Mouse (Mus musculus) liver, embryonic 13.5 days (tissue): ENCODE data around the gene Alpk3. TPM values are rescaled to one million over a fixed set of nuclear protein-coding genes. Genes with fewer than 3 reads are reported as not detected.
A peak's percentile ranks its signal among the peaks of the same experiment; 100 is the strongest.

Experiments used
- ATAC-seq: fragments of 200-750 bp; cut with Nextera tagmentation; 2 replicates; pipeline ENCODE4 v1.8.0; 2017; ENCODE audit warnings: low read depth, mild to moderate bottlenecking, moderate number of reproducible peaks, moderate library complexity
- DNase-seq: peaks from one replicate; pipeline ENCODE4 v3.0.0; 2022
- H3K27ac ChIP-seq: fragments of 300-500 bp; sonication (generic); 2 replicates; pipeline ENCODE4 v1.5.1; 2015; ENCODE audit warnings: moderate library complexity, mild to moderate bottlenecking, inconsistent platforms
- H3K27me3 ChIP-seq: fragments of 300-500 bp; sonication (generic); 2 replicates; pipeline ENCODE4 v1.6.1; 2015; ENCODE audit warnings: mild to moderate bottlenecking, inconsistent platforms
- H3K36me3 ChIP-seq: fragments of 300-500 bp; sonication (generic); 2 replicates; pipeline ENCODE4 v1.6.1; 2015; ENCODE audit warnings: mild to moderate bottlenecking, inconsistent platforms
- H3K4me1 ChIP-seq: fragments of 300-500 bp; sonication (generic); replicated peaks from 2 replicates; pipeline ENCODE4 v1.6.1; 2015; ENCODE audit warnings: inconsistent platforms
- H3K4me2 ChIP-seq: fragments of 300-500 bp; sonication (generic); 2 replicates; pipeline ENCODE4 v1.6.1; 2015; ENCODE audit warnings: inconsistent platforms, mild to moderate bottlenecking, moderate library complexity
- H3K4me3 ChIP-seq: fragments of 300-500 bp; sonication (generic); replicated peaks from 2 replicates; pipeline ENCODE4 v1.5.1; 2015; ENCODE audit warnings: mild to moderate bottlenecking, inconsistent platforms
- H3K9ac ChIP-seq: fragments of 300-500 bp; sonication (generic); 2 replicates; pipeline ENCODE4 v1.6.1; 2015; ENCODE audit warnings: mild to moderate bottlenecking, inconsistent platforms
- H3K9me3 ChIP-seq: fragments of 300-500 bp; sonication (generic); replicated peaks from 2 replicates; pipeline ENCODE4 v1.6.1; 2016; ENCODE audit warnings: inconsistent platforms
- WGBS: fragments of 180-500 bp; shearing (Covaris S2); methylation state at CpG from one replicate; pipeline ENCODE4 v1.1.7; 2015; ENCODE audit not compliant: insufficient replicate concordance; 5-methylcytosine and 5-hydroxymethylcytosine counted together
- polyA plus RNA-seq: library from polyadenylated mRNA; unstranded; fragments of >200 nt; fragmentation: Nextera tagmentation; extraction: Ambion mirVana; gene quantifications from 2 replicates; pipeline ENCODE4 v1.2.1, GENCODE M21; 2015

The Alpk3 gene
- polyA plus RNA-seq, 1 experiment from 2014 or later: 0.15 TPM

- ATAC-seq (no peak), DNase-seq (no peak)
- H3K9me3 ChIP-seq: no peaks in the 10 kb centered on the region
- H3K4me1 ChIP-seq: no peaks in the 10 kb centered on the region
- H3K4me2 ChIP-seq: no peak overlapping the region
- no peak overlapping the region for H3K27ac ChIP-seq
- no peaks in the 10 kb centered on the region for H3K27me3 ChIP-seq
- H3K36me3 ChIP-seq: no peaks in the 10 kb centered on the region
- H3K9ac ChIP-seq: no peak overlapping the region
- no peak overlapping the region for H3K4me3 ChIP-seq
- 69% methylated on average over 5 of the region's 5 CpGs for WGBS
These were observed 7.4 kb upstream of the Alpk3 start for GRCm38 (mm10) chr7:81049966-81050365.

GRCm38 (mm10) chr7:81055709-81056370 lies 1.6 kb upstream of the Alpk3 start:
- no peak overlapping the region for H3K27ac ChIP-seq

GRCm38 (mm10) chr7:81057901-81058711 lies 706 bp downstream of the Alpk3 start:
- Histone ChIP-seq H3K4me3 (peak overlapping the region; percentile 46), H3K36me3 (no peaks in the 10 kb centered on the region), H3K4me1 (peaks cover 37% of the 10 kb centered on the region), H3K27me3 (no peaks in the 10 kb centered on the region), H3K9me3 (no peaks in the 10 kb centered on the region), H3K4me2 (peak overlapping the region; percentile 79), H3K9ac (peak overlapping the region; percentile 67), H3K27ac (peak overlapping the region; percentile 75)
- 21% methylated on average over 6 of the region's 6 CpGs for WGBS
- peak; percentile 65 for DNase-seq
- peak; percentile 94 for ATAC-seq

More at GRCm38 (mm10) chr7:81055709-81056370, 1.6 kb upstream of the Alpk3 start:
- DNase-seq (no peak), ATAC-seq (no peak)
- Histone ChIP-seq H3K9ac (no peak overlapping the region), H3K9me3 (no peaks in the 10 kb centered on the region), H3K4me1 (peaks cover 37% of the 10 kb centered on the region), H3K4me3 (no peak overlapping the region), H3K36me3 (no peaks in the 10 kb centered on the region), H3K27me3 (no peaks in the 10 kb centered on the region), H3K4me2 (no peak overlapping the region)
- WGBS: 75% methylated on average over 11 of the region's 11 CpGs

- H3K4me2 ChIP-seq: peak overlapping the region; percentile 79
- DNase-seq: no peak
- WGBS: 24% methylated on average over 9 of the region's 9 CpGs
- no peaks in the 10 kb centered on the region for H3K9me3 ChIP-seq
- peak overlapping the region; percentile 67; the same call in 1 of the 2 replicates for H3K9ac ChIP-seq
- H3K27me3 ChIP-seq: no peaks in the 10 kb centered on the region
- H3K4me3 ChIP-seq: peak overlapping the region; percentile 46; the same call in 1 of the 2 replicates
- no peaks in the 10 kb centered on the region for H3K36me3 ChIP-seq
- H3K27ac ChIP-seq: peak overlapping the region; percentile 75
- no peak for ATAC-seq
- H3K4me1 ChIP-seq: peaks cover 37% of the 10 kb centered on the region
These were observed 1.3 kb downstream of the Alpk3 start for GRCm38 (mm10) chr7:81058712-81059154.

- Histone ChIP-seq H3K27ac (0 out of 2 replicates have a peak overlapping the region, but pooled peaks have one; percentile 7), H3K4me3 (no peak overlapping the region), H3K9me3 (no peaks in the 10 kb centered on the region), H3K36me3 (no peaks in the 10 kb centered on the region), H3K9ac (no peak overlapping the region), H3K27me3 (no peaks in the 10 kb centered on the region), H3K4me1 (peaks cover 37% of the 10 kb centered on the region), H3K4me2 (no peak overlapping the region)
- ATAC-seq (no peak), DNase-seq (no peak)
- 64% methylated on average over 5 of the region's 5 CpGs for WGBS
These were observed 2.0 kb downstream of the Alpk3 start for GRCm38 (mm10) chr7:81059388-81059787.

GRCm38 (mm10) chr7:81060908-81061307 lies 3.5 kb downstream of the Alpk3 start:
- ATAC-seq (no peak), DNase-seq (peak; percentile 52)
- Histone ChIP-seq H3K27me3 (no peaks in the 10 kb centered on the region), H3K36me3 (no peaks in the 10 kb centered on the region), H3K4me3 (no peak overlapping the region), H3K27ac (no peak overlapping the region), H3K9ac (no peak overlapping the region), H3K4me2 (no peak overlapping the region), H3K4me1 (peaks cover 37% of the 10 kb centered on the region), H3K9me3 (no peaks in the 10 kb centered on the region)
- 48% methylated on average over 2 of the region's 2 CpGs for WGBS

- no peaks in the 10 kb centered on the region for H3K27me3 ChIP-seq
- 82% methylated on average over 11 of the region's 11 CpGs for whole genome bisulfite sequencing
- H3K36me3 ChIP-seq: no peaks in the 10 kb centered on the region
- H3K9me3 ChIP-seq: no peaks in the 10 kb centered on the region
- no peak overlapping the region for H3K4me2 ChIP-seq
- H3K9ac ChIP-seq: no peak overlapping the region
- DNase-seq: no peak
- no peak overlapping the region for H3K4me3 ChIP-seq
- no peak overlapping the region for H3K27ac ChIP-seq
- ATAC-seq: no peak
- H3K4me1 ChIP-seq: peaks cover 30% of the 10 kb centered on the region
These were observed 4.5 kb downstream of the Alpk3 start for GRCm38 (mm10) chr7:81061936-81062335.

GRCm38 (mm10) chr7:81063332-81063731 lies 5.9 kb downstream of the Alpk3 start:
- Histone ChIP-seq H3K36me3 (no peaks in the 10 kb centered on the region), H3K27me3 (no peaks in the 10 kb centered on the region), H3K9me3 (no peaks in the 10 kb centered on the region), H3K9ac (no peak overlapping the region), H3K27ac (no peak overlapping the region), H3K4me1 (peaks cover 16% of the 10 kb centered on the region), H3K4me2 (no peak overlapping the region), H3K4me3 (no peak overlapping the region)
- WGBS: 72% methylated on average over 9 of the region's 9 CpGs
- ATAC-seq: no peak
- no peak for DNase-seq

- no peak for DNase-seq
- H3K27ac ChIP-seq: no peak overlapping the region
- no peaks in the 10 kb centered on the region for H3K27me3 ChIP-seq
- no peaks in the 10 kb centered on the region for H3K9me3 ChIP-seq
- ATAC-seq: no peak
- WGBS: 13% methylated on average over 6 of the region's 6 CpGs
- H3K4me3 ChIP-seq: no peak overlapping the region
- H3K4me2 ChIP-seq: no peak overlapping the region
- H3K36me3 ChIP-seq: no peaks in the 10 kb centered on the region
- no peak overlapping the region for H3K9ac ChIP-seq
- H3K4me1 ChIP-seq: peaks cover 4% of the 10 kb centered on the region; the same call in 1 of the 2 replicates
These were observed 9.3 kb downstream of the Alpk3 start for GRCm38 (mm10) chr7:81066714-81067113.

GRCm38 (mm10) chr7:81072463-81072862 lies 15.1 kb downstream of the Alpk3 start:
- Histone ChIP-seq H3K36me3 (no peaks in the 10 kb centered on the region), H3K4me2 (no peak overlapping the region), H3K4me3 (no peak overlapping the region), H3K27ac (no peak overlapping the region), H3K4me1 (peaks cover 16% of the 10 kb centered on the region), H3K9me3 (no peaks in the 10 kb centered on the region), H3K27me3 (0 out of 2 replicates have a peak, but pooled peaks cover 3% of the 10 kb centered on the region), H3K9ac (no peak overlapping the region)
- no peak for ATAC-seq
- DNase-seq: no peak
- 57% methylated on average over 5 of the region's 5 CpGs for WGBS

GRCm38 (mm10) chr7:81073273-81073672 lies 15.9 kb downstream of the Alpk3 start:
- H3K4me3 ChIP-seq: no peak overlapping the region
- 0 out of 2 replicates have a peak, but pooled peaks cover 3% of the 10 kb centered on the region for H3K27me3 ChIP-seq
- H3K4me1 ChIP-seq: peaks cover 16% of the 10 kb centered on the region
- ATAC-seq (no peak), DNase-seq (no peak)
- no peak overlapping the region for H3K4me2 ChIP-seq
- H3K27ac ChIP-seq: no peak overlapping the region
- H3K36me3 ChIP-seq: no peaks in the 10 kb centered on the region
- 71% methylated on average over 5 of the region's 5 CpGs for WGBS
- no peak overlapping the region for H3K9ac ChIP-seq
- no peaks in the 10 kb centered on the region for H3K9me3 ChIP-seq
